Mouse (Mus musculus): ENCODE data around the gene Tnfrsf25.

The Tnfrsf25 gene

DNA sequence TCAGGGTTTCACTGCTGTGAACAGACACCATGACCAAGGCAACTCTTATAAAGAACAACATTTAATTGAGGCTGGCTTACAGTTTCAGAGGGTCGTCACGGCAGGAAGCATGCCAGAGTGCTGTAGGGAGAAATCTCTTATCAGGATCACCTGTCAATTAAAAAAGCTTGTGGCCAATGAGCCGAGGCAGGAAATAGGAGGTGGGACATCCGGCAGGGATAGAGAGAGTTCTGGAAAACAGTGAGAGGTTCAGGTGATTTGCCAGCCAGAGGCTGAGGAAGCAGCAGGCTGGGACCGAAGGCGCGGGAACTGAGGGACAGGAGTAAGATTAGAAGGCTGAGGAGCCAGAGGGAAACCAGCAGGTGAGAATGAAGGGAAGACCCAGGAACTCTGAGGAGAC, 53.4 kb downstream of the Tnfrsf25 start:
- CTCF ChIA-PET: interaction anchor here (1.1 kb wide), 1 partner anchor 12 kb away, joined by 3 read pairs; no protein-coding TSS in a partner anchor

Measured in spleen, embryonic (tissue).